Mouse (Mus musculus) spleen, adult 2 months (tissue): ENCODE measurements at regions not wholly inside any gene's neighbourhood (a gene's known extent, or its start where the extent isn't known, plus 50 kb on each side); places are given as distances from the start of the nearest gene placed in this dataset.

Experiments used
- DNase-seq, 2 experiments: peaks; one replicate each; pipeline versions ENCODE4 v3.0.0 to v3.0.0-alpha.2; 2012 to 2021; ENCODE audit warnings: low spot score in 2 of 2, low read depth in 1 of 2
- H3K27ac ChIP-seq: fragments of 200-500 bp; 2 replicates; pipeline ENCODE4 v1.5.1; 2012; ENCODE audit warnings: low read length, inconsistent platforms; ENCODE audit not compliant: insufficient read depth
- H3K27me3 ChIP-seq: fragments of 200-500 bp; 2 replicates; pipeline ENCODE4 v1.6.1; 2012; ENCODE audit warnings: mild to moderate bottlenecking, moderate library complexity, low read length, inconsistent platforms; ENCODE audit not compliant: control insufficient read depth, insufficient read depth
- H3K36me3 ChIP-seq: fragments of 200-500 bp; 2 replicates; pipeline ENCODE4 v1.6.1; 2012; ENCODE audit warnings: mild to moderate bottlenecking, low read length, inconsistent platforms; ENCODE audit not compliant: control insufficient read depth, insufficient read depth
- H3K4me1 ChIP-seq: fragments of 200-500 bp; 2 replicates; pipeline ENCODE4 v1.6.1; 2011; ENCODE audit warnings: inconsistent platforms; ENCODE audit not compliant: control insufficient read depth, insufficient read depth, insufficient read length
- H3K4me3 ChIP-seq: fragments of 200-500 bp; 2 replicates; pipeline ENCODE4 v1.5.1; 2011; ENCODE audit warnings: mild to moderate bottlenecking, inconsistent platforms; ENCODE audit not compliant: insufficient read depth, insufficient read length; ENCODE audit errors: extremely low read depth
- CTCF ChIP-seq: fragments of 200-500 bp; IDR thresholded peaks from 2 replicates; pipeline ENCODE4 v1.5.1; 2011; ENCODE audit warnings: mild to moderate bottlenecking, inconsistent platforms; ENCODE audit not compliant: insufficient read depth, insufficient read length, insufficient replicate concordance; ENCODE audit errors: extremely low read depth
- POLR2A ChIP-seq: fragments of 200-500 bp; IDR thresholded peaks from 2 replicates; pipeline ENCODE4 v1.6.1; 2011; ENCODE audit warnings: low read depth, low read length, inconsistent platforms
- WGBS: fragments of 180-500 bp; shearing (Covaris S2); methylation state at CpG from one replicate; pipeline ENCODE4 v1.1.7; 2018; 5-methylcytosine and 5-hydroxymethylcytosine counted together

DNA sequence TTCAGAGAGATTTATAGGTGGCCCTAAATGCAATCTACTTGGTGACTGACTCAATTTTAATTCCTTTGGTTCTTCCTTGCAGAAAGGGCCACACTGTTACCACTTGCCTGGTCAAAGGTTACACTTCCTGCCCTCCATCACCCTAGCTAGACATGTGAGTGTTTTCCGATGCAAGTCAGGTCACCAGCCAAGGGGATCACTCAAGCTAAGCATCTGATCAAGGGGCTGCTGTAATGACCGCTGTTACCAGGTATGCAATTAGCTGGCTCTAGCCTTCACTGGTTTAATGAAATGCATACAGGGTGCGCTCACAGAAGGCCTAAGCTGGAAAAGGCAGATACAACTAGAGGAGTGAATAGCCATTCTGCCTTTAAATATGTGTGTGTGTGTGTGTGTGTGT, 105.1 kb downstream of the Mtx2 start:
- no peak overlapping the region for H3K27ac ChIP-seq
- H3K36me3 ChIP-seq = no peaks in the 10 kb centered on the region
- TF ChIP-seq POLR2A = no peak
- TF ChIP-seq CTCF = no peak
- no peaks in the 10 kb centered on the region for H3K27me3 ChIP-seq
- DNase-seq = no peak
- WGBS = 93% methylated on average over 3 of the region's 3 CpGs
- no peaks in the 10 kb centered on the region for H3K4me1 ChIP-seq
- H3K4me3 ChIP-seq = no peak overlapping the region

DNA sequence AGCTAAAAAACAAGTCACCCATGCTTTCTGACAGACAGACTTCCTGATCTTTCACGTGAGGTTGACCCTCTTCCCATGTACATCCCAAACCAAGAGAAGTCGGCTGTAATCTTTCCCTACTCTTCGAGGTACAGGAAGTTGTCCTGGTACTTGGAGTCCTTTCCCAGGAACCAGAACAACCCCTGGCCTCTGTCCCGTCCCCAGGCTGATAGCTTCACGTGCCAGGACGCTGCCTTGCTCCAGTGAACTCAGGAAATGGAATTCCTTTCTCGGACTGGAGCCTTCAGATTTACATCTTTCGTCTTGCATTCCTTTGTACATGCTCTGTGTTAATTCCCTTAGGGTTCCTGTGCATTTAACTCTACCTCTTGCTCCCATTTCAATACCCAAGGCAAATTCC, 107.6 kb downstream of the Mtx2 start:
- no peak for DNase-seq
- WGBS = 66% methylated on average over 8 of the region's 8 CpGs
- Histone ChIP-seq H3K27ac (no peak overlapping the region), H3K36me3 (no peaks in the 10 kb centered on the region), H3K4me1 (no peaks in the 10 kb centered on the region), H3K27me3 (no peaks in the 10 kb centered on the region), H3K4me3 (no peak overlapping the region)
- TF ChIP-seq CTCF (no peak), POLR2A (no peak)

DNA sequence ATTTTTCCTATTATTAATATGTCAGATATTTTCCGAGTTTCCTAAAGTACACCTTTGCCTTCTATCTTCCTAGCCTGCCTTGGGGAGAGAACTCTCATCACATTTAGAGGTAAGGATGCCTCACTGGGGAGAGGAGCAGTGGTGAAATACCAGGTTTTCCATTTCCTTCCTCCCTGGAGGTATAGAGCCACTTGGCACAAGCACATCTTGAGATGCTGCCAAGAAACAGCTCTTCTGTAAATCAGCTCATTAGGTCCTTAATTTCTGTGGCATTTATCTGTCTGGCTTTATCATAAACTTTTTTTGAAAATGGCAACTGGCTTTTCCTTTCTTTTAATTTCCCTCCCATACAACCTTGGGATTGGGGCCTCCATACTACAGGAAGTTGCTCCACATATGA, 108.2 kb downstream of the Mtx2 start:
- 89% methylated on average over 1 of the region's 1 CpGs for WGBS

DNA sequence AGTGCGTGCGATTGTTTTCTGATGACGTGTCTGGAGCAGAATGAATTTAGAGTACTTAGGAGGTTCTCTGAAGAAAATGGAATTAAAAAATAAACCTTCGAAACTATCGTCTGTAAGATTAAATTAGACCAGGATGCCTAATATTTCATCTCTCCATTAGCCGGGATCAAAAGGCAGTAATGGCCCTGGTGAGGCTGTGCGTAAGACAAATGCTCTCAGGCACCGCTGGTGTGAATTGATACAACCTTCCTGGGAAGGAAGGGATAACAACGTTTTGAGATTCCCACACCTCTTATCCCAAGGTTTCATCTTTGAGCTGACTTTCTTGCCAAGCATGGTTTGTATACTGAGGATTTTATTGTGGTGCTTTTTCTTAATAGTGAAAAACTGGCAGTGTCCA, 113.1 kb downstream of the Mtx2 start:
- no peak for TF ChIP-seq CTCF
- no peak for TF ChIP-seq POLR2A

More for the DNA sequence above, 108.2 kb downstream of the Mtx2 start:
- H3K4me3 ChIP-seq = no peak overlapping the region
- H3K27ac ChIP-seq = no peak overlapping the region
- TF ChIP-seq POLR2A (no peak), CTCF (no peak)
- H3K4me1 ChIP-seq = no peaks in the 10 kb centered on the region
- no peaks in the 10 kb centered on the region for H3K36me3 ChIP-seq
- DNase-seq = no peak
- no peaks in the 10 kb centered on the region for H3K27me3 ChIP-seq

GRCm38 (mm10) chr2:74941966-74942365, 116.4 kb downstream of the Mtx2 start:
- WGBS = 93% methylated on average over 10 of the region's 10 CpGs
- Histone ChIP-seq H3K4me3 (no peak overlapping the region), H3K36me3 (no peaks in the 10 kb centered on the region), H3K27me3 (no peaks in the 10 kb centered on the region), H3K4me1 (no peaks in the 10 kb centered on the region), H3K27ac (no peak overlapping the region)
- TF ChIP-seq POLR2A (no peak), CTCF (no peak)
- DNase-seq = no peak

More for the DNA sequence above, 113.1 kb downstream of the Mtx2 start:
- Histone ChIP-seq H3K4me1 (no peaks in the 10 kb centered on the region), H3K27ac (no peak overlapping the region), H3K36me3 (no peaks in the 10 kb centered on the region), H3K4me3 (no peak overlapping the region), H3K27me3 (no peaks in the 10 kb centered on the region)
- 87% methylated on average over 9 of the region's 9 CpGs for WGBS
- no peak for DNase-seq

- no peak for DNase-seq
- H3K27ac ChIP-seq = no peak overlapping the region
- 76% methylated on average over 6 of the region's 6 CpGs for WGBS
Observed at GRCm38 (mm10) chr2:74942611-74943198, 117.1 kb downstream of the Mtx2 start.

GRCm38 (mm10) chr2:74945185-74945749, 119.7 kb downstream of the Mtx2 start:
- TF ChIP-seq POLR2A (no peak), CTCF (no peak)
- no peak for DNase-seq
- WGBS = 92% methylated on average over 7 of the region's 7 CpGs
- H3K27ac ChIP-seq = no peak overlapping the region
- H3K4me3 ChIP-seq = no peak overlapping the region
- no peaks in the 10 kb centered on the region for H3K36me3 ChIP-seq
- no peaks in the 10 kb centered on the region for H3K4me1 ChIP-seq
- no peaks in the 10 kb centered on the region for H3K27me3 ChIP-seq

More at GRCm38 (mm10) chr2:74942611-74943198, 117.1 kb downstream of the Mtx2 start:
- Histone ChIP-seq H3K27me3 (no peaks in the 10 kb centered on the region), H3K4me1 (no peaks in the 10 kb centered on the region), H3K36me3 (no peaks in the 10 kb centered on the region), H3K4me3 (no peak overlapping the region)
- TF ChIP-seq CTCF (no peak), POLR2A (no peak)
